Mouse (Mus musculus) intestine, embryonic 14.5 days (tissue): ENCODE measurements around the gene Kirrel3. TPM values are rescaled to one million over a fixed set of nuclear protein-coding genes. Genes with fewer than 3 reads are reported as not detected.

Experiments
- ATAC-seq: fragments of 200-750 bp; cut with Nextera tagmentation; replicated peaks from 2 replicates; pipeline ENCODE4 v1.8.0; 2017; ENCODE audit warnings: low read depth, moderate number of reproducible peaks, moderate TSS enrichment, moderate library complexity; ENCODE audit not compliant: low FRiP score, low TSS enrichment
- DNase-seq: peaks from one replicate; pipeline ENCODE4 v3.0.0-alpha.2; 2018; ENCODE audit warnings: low spot score
- H3K27ac ChIP-seq: fragments of 300-500 bp; sonication (generic); 2 replicates; pipeline ENCODE4 v1.5.1; 2014; ENCODE audit warnings: low read depth, mild to moderate bottlenecking, control low read depth
- H3K27me3 ChIP-seq: fragments of 300-500 bp; sonication (generic); replicated peaks from 2 replicates; pipeline ENCODE4 v1.6.1; 2014; ENCODE audit warnings: low read length, control low read depth; ENCODE audit not compliant: control insufficient read depth, insufficient read depth
- H3K36me3 ChIP-seq: fragments of 300-500 bp; sonication (generic); 2 replicates; pipeline ENCODE4 v1.6.1; 2014; ENCODE audit warnings: low read length, control low read depth; ENCODE audit not compliant: control insufficient read depth, insufficient read depth
- H3K4me1 ChIP-seq: fragments of 300-500 bp; sonication (generic); replicated peaks from 2 replicates; pipeline ENCODE4 v1.6.1; 2014; ENCODE audit warnings: low read length, control low read depth, mixed read lengths; ENCODE audit not compliant: control insufficient read depth, insufficient read depth
- H3K4me2 ChIP-seq: fragments of 300-500 bp; sonication (generic); 2 replicates; pipeline ENCODE4 v1.6.1; 2014; ENCODE audit warnings: low read length
- H3K4me3 ChIP-seq: fragments of 300-500 bp; sonication (generic); 2 replicates; pipeline ENCODE4 v1.5.1; 2014; ENCODE audit warnings: low read depth, low read length, control low read depth, mixed read lengths
- H3K9ac ChIP-seq: fragments of 300-500 bp; sonication (generic); 2 replicates; pipeline ENCODE4 v1.6.1; 2014; ENCODE audit warnings: mild to moderate bottlenecking, low read length
- H3K9me3 ChIP-seq: fragments of 300-500 bp; sonication (generic); 2 replicates; pipeline ENCODE4 v1.6.1; 2016; ENCODE audit warnings: low read length, control low read depth; ENCODE audit not compliant: control insufficient read depth
- WGBS: fragments of 180-500 bp; shearing (Covaris S2); extraction: QIAGEN DNeasy Blood & Tissue Kit; methylation state at CpG from one replicate; pipeline ENCODE4 v1.1.7; 2014; 5-methylcytosine and 5-hydroxymethylcytosine counted together
- polyA plus RNA-seq: library from polyadenylated mRNA; unstranded; fragments of >200 nt; fragmentation: Nextera tagmentation; extraction: Ambion mirVana; gene quantifications from 2 replicates; pipeline ENCODE4 v1.2.1, GENCODE M21; 2014

The Kirrel3 gene
- polyA plus RNA-seq, 1 experiment from 2014 or later = 3.2 TPM

- peak overlapping the region; percentile 85 for H3K4me2 ChIP-seq
- no peaks in the 10 kb centered on the region for H3K36me3 ChIP-seq
- no peaks in the 10 kb centered on the region for H3K9me3 ChIP-seq
- H3K4me3 ChIP-seq = peak overlapping the region; percentile 64
- DNase-seq = peak; percentile 63
- WGBS = 3% methylated on average over 13 of the region's 13 CpGs
- no peak for ATAC-seq
- H3K27ac ChIP-seq = no peak overlapping the region
- H3K27me3 ChIP-seq = peaks cover 52% of the 10 kb centered on the region
- peak overlapping the region; percentile 32 for H3K9ac ChIP-seq
- H3K4me1 ChIP-seq = no peaks in the 10 kb centered on the region; the same call in 1 of the 2 replicates
Observed at GRCm38 (mm10) chr9:34489316-34489710, 3.6 kb downstream of the Kirrel3 start.

GRCm38 (mm10) chr9:34489760-34490159, 4.1 kb downstream of the Kirrel3 start:
- WGBS = 26% methylated on average over 5 of the region's 5 CpGs
- peak overlapping the region; percentile 85 for H3K4me2 ChIP-seq

GRCm38 (mm10) chr9:34492121-34492520, 6.4 kb downstream of the Kirrel3 start:
- Histone ChIP-seq H3K4me2 (no peak overlapping the region), H3K27ac (no peak overlapping the region), H3K4me1 (no peaks in the 10 kb centered on the region; the same call in 1 of the 2 replicates), H3K9me3 (no peaks in the 10 kb centered on the region), H3K36me3 (no peaks in the 10 kb centered on the region), H3K4me3 (no peak overlapping the region), H3K27me3 (peaks cover 48% of the 10 kb centered on the region), H3K9ac (no peak overlapping the region)
- WGBS = 53% methylated on average over 3 of the region's 3 CpGs
- ATAC-seq = no peak
- no peak for DNase-seq

More at GRCm38 (mm10) chr9:34489760-34490159, 4.1 kb downstream of the Kirrel3 start:
- Histone ChIP-seq H3K27me3 (peaks cover 53% of the 10 kb centered on the region), H3K4me3 (peak overlapping the region; percentile 64), H3K9me3 (no peaks in the 10 kb centered on the region), H3K4me1 (no peaks in the 10 kb centered on the region; the same call in 1 of the 2 replicates), H3K36me3 (no peaks in the 10 kb centered on the region), H3K9ac (no peak overlapping the region), H3K27ac (no peak overlapping the region)
- ATAC-seq = no peak
- no peak for DNase-seq

- Histone ChIP-seq H3K27me3 (peaks cover 40% of the 10 kb centered on the region), H3K9ac (no peak overlapping the region), H3K27ac (no peak overlapping the region), H3K36me3 (no peaks in the 10 kb centered on the region), H3K4me2 (no peak overlapping the region), H3K4me3 (no peak overlapping the region), H3K9me3 (no peaks in the 10 kb centered on the region), H3K4me1 (no peaks in the 10 kb centered on the region; the same call in 1 of the 2 replicates)
- 56% methylated on average over 2 of the region's 2 CpGs for WGBS
- DNase-seq (no peak), ATAC-seq (no peak)
Observed at GRCm38 (mm10) chr9:34493571-34493970, 7.9 kb downstream of the Kirrel3 start.

- H3K9ac ChIP-seq = no peak overlapping the region
- no peaks in the 10 kb centered on the region for H3K36me3 ChIP-seq
- H3K4me3 ChIP-seq = no peak overlapping the region
- no peaks in the 10 kb centered on the region for H3K4me1 ChIP-seq
- H3K27ac ChIP-seq = no peak overlapping the region
- WGBS = 92% methylated on average over 2 of the region's 2 CpGs
- no peak overlapping the region for H3K4me2 ChIP-seq
- no peaks in the 10 kb centered on the region for H3K9me3 ChIP-seq
- peaks cover 7% of the 10 kb centered on the region; the same call in 1 of the 2 replicates for H3K27me3 ChIP-seq
- DNase-seq (no peak), ATAC-seq (no peak)
Observed at GRCm38 (mm10) chr9:34498126-34498525, 12.4 kb downstream of the Kirrel3 start.

GRCm38 (mm10) chr9:34498651-34499050, 13.0 kb downstream of the Kirrel3 start:
- ATAC-seq (0 out of 2 replicates have a peak, but pooled peaks have one; percentile 50), DNase-seq (peak; percentile 94)
- H3K27ac ChIP-seq = no peak overlapping the region
- H3K9ac ChIP-seq = no peak overlapping the region
- H3K27me3 ChIP-seq = peaks cover 7% of the 10 kb centered on the region; the same call in 1 of the 2 replicates
- WGBS = 10% methylated on average over 5 of the region's 5 CpGs
- no peak overlapping the region for H3K4me2 ChIP-seq
- no peaks in the 10 kb centered on the region for H3K9me3 ChIP-seq
- H3K4me3 ChIP-seq = no peak overlapping the region
- no peaks in the 10 kb centered on the region for H3K36me3 ChIP-seq
- no peaks in the 10 kb centered on the region for H3K4me1 ChIP-seq

- Histone ChIP-seq H3K27ac (no peak overlapping the region), H3K9ac (no peak overlapping the region), H3K4me2 (no peak overlapping the region), H3K9me3 (no peaks in the 10 kb centered on the region), H3K36me3 (no peaks in the 10 kb centered on the region), H3K4me1 (no peaks in the 10 kb centered on the region), H3K27me3 (no peaks in the 10 kb centered on the region), H3K4me3 (no peak overlapping the region)
- DNase-seq (no peak), ATAC-seq (no peak)
- 92% methylated on average over 2 of the region's 2 CpGs for WGBS
Observed at GRCm38 (mm10) chr9:34507164-34507563, 21.5 kb downstream of the Kirrel3 start.

- no peak overlapping the region for H3K4me3 ChIP-seq
- no peak overlapping the region for H3K4me2 ChIP-seq
- H3K9me3 ChIP-seq = no peaks in the 10 kb centered on the region
- no peak overlapping the region for H3K9ac ChIP-seq
- no peak for ATAC-seq
- H3K27me3 ChIP-seq = no peaks in the 10 kb centered on the region
- H3K27ac ChIP-seq = no peak overlapping the region
- no peak for DNase-seq
- H3K36me3 ChIP-seq = no peaks in the 10 kb centered on the region
- WGBS = 82% methylated on average over 6 of the region's 6 CpGs
- H3K4me1 ChIP-seq = peaks cover 4% of the 10 kb centered on the region; the same call in 1 of the 2 replicates
Observed at GRCm38 (mm10) chr9:34518861-34519260, 33.2 kb downstream of the Kirrel3 start.

GRCm38 (mm10) chr9:34520234-34520950, 34.7 kb downstream of the Kirrel3 start:
- H3K36me3 ChIP-seq = no peaks in the 10 kb centered on the region
- no peak overlapping the region for H3K4me2 ChIP-seq
- DNase-seq = no peak
- ATAC-seq = no peak
- no peak overlapping the region for H3K4me3 ChIP-seq
- WGBS = 45% methylated on average over 20 of the region's 20 CpGs
- H3K9ac ChIP-seq = no peak overlapping the region
- H3K4me1 ChIP-seq = peaks cover 4% of the 10 kb centered on the region; the same call in 1 of the 2 replicates
- no peaks in the 10 kb centered on the region for H3K9me3 ChIP-seq
- H3K27ac ChIP-seq = no peak overlapping the region
- H3K27me3 ChIP-seq = no peaks in the 10 kb centered on the region
